Mouse (Mus musculus): ENCODE measurements at regions not wholly inside any gene's neighbourhood (a gene's known extent, or its start where the extent isn't known, plus 50 kb on each side); places are given as distances from the start of the nearest gene placed in this dataset.

- no peak for DNase-seq
These were observed 73.4 kb downstream of the Tm4sf1 start for GRCm38 (mm10) chr3:57228400-57228799.

GRCm38 (mm10) chr3:57223773-57224172, 78.0 kb downstream of the Tm4sf1 start:
- no peak for DNase-seq

- DNase-seq: no peak
These were observed 79.4 kb downstream of the Tm4sf1 start for GRCm38 (mm10) chr3:57222318-57222914.

- DNase-seq: no peak
These were observed 83.4 kb downstream of the Tm4sf1 start for GRCm38 (mm10) chr3:57218431-57218830.

DNA sequence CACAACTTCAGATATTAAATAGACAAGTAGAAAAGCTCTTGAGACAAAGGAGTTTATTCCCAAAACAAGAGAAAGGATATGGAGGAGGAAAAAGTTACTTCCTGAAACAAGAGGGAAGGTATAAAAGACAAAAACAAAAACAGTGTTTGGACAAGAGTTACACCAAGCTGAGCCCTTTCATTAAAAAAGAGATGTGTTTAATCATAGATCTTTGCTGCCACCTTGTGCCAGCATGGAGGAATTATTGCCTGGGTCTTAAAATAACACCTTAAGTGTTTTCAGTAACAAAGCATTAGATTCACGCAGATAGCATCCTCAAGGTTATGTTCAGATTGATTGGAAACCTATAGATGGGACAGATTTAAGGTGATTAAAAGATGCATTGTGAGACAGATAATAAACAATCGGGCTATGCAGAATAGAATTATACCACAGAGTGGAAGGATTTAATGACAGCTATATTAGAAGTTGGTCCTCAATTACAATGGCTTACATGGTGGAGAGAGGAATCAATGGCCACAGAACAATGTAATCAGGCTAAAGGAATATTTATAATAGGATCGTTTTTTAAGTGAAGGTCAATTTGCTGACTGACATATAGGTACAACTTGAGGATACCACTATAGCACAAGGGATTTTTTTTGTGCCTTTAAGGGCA, 97.6 kb downstream of the Tm4sf1 start:
- peak; percentile 56 for DNase-seq

DNA sequence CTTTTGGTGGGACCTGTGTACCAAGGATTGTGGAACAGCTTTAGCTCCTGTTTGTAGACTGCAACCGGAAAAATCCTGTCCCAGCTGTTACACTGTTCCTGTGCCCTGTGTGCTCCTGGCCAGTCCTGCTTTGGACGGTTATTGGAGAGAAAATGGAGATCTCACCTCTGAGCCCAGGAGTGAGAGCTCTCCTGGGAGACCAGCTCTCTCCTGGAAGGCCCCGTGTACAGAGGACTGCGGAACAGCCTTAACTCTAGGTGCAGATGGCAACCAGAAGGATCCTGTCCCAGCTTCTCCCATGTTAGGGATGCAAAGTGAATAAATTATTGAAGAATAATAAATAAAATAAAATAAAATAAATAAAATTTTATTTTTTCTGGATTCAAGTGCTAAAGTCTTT, 98.4 kb downstream of the Tm4sf1 start:
- no peak for DNase-seq

DNA sequence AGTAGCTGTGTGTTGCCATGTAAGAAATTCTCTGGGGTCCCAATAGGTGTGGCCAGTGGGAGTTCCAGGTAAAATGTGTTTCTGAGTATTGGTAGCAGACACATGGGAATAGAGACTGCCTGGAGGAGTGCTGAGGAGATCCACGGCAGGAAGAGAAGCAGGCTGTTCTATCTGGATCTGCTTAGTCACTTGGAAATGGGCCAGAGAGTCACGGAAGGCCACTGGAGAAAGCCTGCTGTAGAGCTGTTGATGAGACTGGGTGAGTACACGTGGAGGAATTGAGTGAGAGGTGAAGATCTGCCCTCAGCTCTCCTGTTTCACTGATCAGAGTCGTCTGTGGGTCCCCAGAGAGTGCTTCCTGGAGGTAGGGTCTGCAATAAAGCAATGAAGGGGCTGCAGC, 120.2 kb downstream of the Tm4sf1 start:
- DNase-seq: no peak

GRCm38 (mm10) chr3:57153177-57153948, 148.4 kb downstream of the Tm4sf1 start:
- no peak for DNase-seq

DNA sequence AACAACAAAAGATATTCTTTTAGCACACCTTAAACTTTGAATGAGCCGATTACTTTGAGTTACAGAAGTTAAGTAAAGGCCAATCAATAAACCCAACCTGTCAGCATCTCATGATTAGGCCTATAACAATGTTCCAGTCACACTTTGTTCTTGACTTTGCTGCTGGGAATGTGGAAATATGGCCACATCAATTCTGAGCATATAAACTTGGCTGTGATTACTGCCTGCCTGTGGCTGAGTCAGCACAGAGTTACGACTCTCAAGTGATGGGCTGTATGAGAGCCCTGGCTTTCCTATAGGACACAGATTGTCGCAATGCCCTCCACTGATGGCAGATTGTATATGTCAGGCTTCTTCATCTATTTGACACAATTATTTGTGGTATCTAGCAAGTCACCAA, 152.6 kb downstream of the Tm4sf1 start:
- DNase-seq: no peak

DNA sequence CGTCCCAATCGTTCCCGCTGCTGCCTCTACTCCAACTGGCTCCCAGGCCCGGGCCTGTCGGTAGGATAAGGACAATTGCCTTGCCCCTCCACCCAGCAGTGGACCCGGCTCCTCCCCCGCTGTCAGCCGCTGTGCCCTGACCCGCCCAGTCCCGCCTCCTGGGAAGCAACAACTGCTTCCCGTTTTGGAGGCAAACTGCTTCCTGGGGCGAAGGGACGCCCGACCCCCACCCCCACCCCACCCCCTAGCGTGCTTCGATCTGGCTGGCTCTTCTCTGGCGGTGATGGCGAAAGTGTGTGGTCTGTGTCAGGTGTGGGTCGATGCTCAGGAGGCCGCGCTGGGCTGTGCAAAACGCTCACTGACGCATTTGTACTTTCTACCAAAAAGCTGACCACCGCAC, 164.9 kb downstream of the Tm4sf1 start:
- peak; percentile 42 for DNase-seq

DNA sequence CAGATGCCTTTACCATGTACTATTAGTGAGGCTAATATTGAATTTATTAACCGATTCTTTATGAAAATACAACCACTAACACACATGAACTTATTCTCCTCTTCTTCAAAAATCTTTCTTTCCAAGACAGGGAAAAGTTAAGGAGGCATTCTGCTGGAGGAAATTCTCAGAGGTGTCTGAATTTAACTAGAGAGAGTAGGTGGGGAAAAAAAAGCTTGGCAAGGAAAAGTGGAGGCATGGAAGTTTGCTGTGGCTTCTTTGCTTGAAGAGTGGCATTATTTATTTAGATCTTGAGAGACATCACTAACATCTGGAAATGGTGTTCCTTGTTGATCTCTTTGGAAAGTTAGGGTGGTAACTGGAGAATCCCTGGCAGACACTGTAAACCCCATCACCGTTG, 173.2 kb downstream of the Tm4sf1 start:
- no peak for DNase-seq

DNA sequence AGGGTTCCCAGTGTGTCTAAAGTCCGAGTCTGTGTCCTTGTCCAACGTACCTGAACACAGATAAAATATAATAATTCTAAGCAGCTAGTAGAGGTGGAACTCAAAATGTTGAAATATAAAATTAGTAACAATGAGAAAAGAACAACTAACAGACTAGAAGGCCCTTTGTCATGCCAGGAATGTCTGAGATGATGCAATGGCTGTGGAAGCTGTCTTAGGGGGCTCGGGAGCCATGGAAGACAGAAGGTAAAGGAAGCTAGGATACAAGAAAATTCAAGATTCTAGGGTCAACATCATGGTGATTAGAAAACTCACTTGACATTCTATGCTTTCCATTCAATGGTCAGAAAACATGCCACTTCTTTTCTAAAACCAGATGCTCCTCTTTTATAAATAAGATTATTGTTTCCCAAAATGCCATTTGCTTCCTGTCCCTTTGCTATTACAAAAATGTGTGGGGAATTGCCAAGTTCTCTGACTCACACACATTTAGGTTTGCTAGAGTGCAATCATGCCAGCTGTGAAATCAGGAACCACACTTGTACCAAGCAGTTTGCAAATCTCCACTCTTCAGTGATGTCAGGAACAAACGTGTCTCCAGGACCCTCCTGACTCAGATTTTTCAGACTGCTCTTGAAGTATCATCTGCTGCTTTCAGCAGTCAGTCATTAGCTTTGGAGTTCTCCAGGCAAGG, 175.8 kb downstream of the Tm4sf1 start:
- DNase-seq: no peak

DNA sequence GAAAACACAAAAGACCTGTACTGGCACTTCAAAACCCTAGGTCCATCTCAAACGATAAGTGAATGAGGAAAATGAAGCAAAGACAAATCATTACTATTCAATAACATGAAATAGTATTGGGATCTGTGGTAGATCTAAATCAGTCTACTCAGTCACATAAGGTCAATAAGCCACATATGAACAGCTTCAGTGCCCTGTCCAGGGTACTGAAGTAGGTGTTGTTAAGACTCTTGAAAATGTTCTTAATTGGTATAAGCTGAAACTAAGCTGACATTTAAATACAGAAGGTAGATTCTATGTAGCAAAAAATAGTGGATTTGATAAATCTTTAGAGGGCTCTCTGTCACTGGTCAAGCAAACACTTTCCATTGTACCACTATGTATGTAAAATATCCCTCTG, 183.8 kb downstream of the Tm4sf1 start:
- DNase-seq: no peak

GRCm38 (mm10) chr3:57102254-57102653, 199.5 kb downstream of the Tm4sf1 start:
- no peak for DNase-seq

GRCm38 (mm10) chr3:57100515-57100914, 201.3 kb downstream of the Tm4sf1 start:
- DNase-seq: no peak

- DNase-seq: peak; percentile 12
These were observed 206.9 kb downstream of the Tm4sf1 start for GRCm38 (mm10) chr3:57094936-57095335.

GRCm38 (mm10) chr3:57093201-57093940, 208.4 kb downstream of the Tm4sf1 start:
- DNase-seq: no peak

DNA sequence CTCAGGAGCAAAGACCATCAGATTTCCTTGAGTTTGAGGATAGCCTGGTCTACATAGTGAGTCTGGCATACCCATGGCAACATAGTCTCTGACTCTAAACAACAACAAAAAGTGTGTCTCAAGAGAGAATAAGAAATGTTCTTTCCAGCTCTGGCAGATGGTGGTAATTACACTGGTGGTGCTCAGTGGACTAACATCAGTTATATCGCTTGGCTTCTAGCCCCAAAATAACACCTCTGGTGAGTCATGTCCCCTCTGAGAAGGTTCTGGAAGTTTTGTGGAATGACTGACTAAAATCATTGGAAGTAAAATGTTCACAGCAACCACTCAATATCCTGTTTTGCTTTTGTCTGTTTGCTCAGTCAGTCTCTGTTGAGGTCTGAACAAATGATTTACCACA, 227.3 kb downstream of the Tm4sf1 start:
- no peak for DNase-seq

DNA sequence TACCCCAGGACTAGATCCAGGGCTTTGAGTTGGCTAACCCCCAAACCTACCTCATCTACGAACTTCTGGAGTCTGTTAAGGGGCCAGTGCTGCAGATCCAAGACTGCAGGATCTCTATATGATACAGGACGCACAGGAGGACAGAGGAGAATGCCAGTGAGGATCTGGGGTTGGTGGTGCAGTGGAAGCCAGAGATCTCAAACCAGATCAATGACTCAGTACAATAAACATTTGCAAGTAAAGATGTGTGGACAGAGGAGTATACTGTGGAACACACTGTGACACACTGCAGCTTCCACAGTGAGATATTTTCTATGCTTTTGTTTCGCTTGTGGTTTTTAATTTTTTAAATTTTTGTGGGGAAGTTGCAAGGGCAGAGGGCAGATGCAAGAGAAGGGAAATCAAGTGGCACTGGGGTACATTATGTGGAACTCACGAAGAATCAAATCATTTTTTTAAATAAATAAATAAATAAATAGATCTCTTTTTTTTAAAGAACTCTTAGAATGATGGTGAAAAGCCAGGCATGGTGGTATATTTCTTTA, 227.8 kb downstream of the Tm4sf1 start:
- DNase-seq: no peak

DNA sequence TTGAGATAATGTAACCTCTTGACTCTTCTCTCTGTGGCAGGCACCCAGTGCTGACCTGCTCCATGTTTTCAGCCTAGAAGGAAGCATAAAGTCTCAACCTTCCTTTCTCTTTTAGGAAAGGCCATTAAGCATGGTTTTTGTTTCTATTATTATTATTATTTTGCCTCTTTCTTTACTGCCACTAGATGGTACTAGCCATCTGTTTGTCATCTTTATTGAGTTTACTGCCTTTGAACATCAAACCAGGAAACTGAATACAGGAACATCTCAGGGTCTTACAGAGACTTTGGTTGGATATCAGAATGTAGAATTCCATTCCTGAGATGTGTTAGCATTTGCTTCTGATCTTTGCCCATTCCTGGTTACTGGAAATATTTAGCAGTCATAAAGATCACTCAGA, 268.8 kb downstream of the Tm4sf1 start:
- no peak for DNase-seq

DNA sequence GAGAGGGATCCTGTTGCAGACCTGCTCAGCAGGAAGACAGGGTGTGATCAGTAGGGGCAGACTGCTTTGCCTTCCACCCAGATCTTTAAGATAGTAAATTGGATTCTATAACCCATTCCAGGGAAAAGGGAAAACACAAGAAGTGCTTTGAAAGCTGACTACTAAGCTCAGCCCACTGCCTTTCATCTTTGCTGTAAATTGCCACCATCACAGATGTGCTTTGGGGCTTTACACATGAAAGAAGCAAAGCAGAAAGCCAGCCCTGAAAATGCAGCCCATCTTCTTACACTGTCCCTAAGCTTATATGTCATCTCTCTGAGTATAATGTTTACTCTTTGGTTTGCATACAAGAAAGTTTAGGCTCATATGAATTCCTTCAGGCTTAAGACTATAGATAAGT, 283.6 kb downstream of the Tm4sf1 start:
- no peak for DNase-seq

GRCm38 (mm10) chr3:56981305-56981660, 320.5 kb downstream of the Tm4sf1 start:
- no peak for DNase-seq
